8 mouse cellular contexts compared by ENCODE assay signal in the genomic region with DNA sequence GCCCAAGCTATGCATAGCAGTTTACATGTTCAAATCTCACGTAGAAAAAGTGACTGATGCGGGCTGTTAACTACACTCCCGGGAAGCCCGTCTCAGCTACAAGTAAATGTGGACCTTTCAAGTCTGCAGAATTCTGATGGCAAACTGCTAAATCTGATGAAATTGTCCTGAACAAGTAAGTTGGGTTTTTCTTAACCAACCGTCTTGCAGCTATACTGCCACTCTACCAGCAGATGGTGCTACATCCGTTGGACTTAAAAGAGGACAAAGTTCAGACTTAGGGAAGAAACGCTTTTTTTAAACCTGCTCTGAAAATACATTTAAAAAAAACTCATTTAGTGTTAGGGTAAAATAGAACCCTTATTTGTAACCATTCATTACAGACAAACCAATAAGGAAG. TPM values are rescaled to one million over a fixed set of nuclear protein-coding genes. Genes with fewer than 3 reads are reported as not detected.
A peak's percentile ranks its signal among the peaks of the same experiment; 100 is the strongest.
DNase-seq lines count a peak whose midpoint lies in the region; ATAC-seq lines count a peak whose summit lies in the region.

No protein-coding gene starts in this region.

- peak overlapping the region; percentile 45 for H3K9ac ChIP-seq in midbrain, embryonic 11.5 days (ENCODE audit: low read length)

- peak overlapping the region; percentile 100 for H3K27ac ChIP-seq in limb, embryonic 10.5 days
- H3K27ac ChIP-seq in midbrain, embryonic 11.5 days (ENCODE audit: low read depth, low read length): no peak overlapping the region

- peaks cover 27% of the 10 kb centered on the region for H3K36me3 ChIP-seq in limb, embryonic 10.5 days
- H3K36me3 ChIP-seq in midbrain, embryonic 11.5 days (ENCODE audit: control insufficient read depth, insufficient read depth, low read length): no peaks in the 10 kb centered on the region

- no peaks in the 10 kb centered on the region for H3K9me3 ChIP-seq in limb, embryonic 10.5 days (replicated peaks)
- no peaks in the 10 kb centered on the region for H3K9me3 ChIP-seq in midbrain, embryonic 11.5 days (ENCODE audit: control insufficient read depth, low read length)

- no peak for ATAC-seq in midbrain, embryonic 11.5 days (ENCODE audit: low FRiP score)

- peak; percentile 9 to 62 for DNase-seq in layer of hippocampus, postnatal 14 days (ENCODE audit: low spot score in 2 of 2)
- no peak for DNase-seq in layer of hippocampus, adult 9-11 months
- DNase-seq in embryo, embryonic 11 days: peak; percentile 82
- DNase-seq in heart, postnatal 10 days: peak; percentile 67 to 73
- DNase-seq in limb, embryonic 10.5 days (ENCODE audit: low spot score): no peak
- peak; percentile 94 for DNase-seq in midbrain, embryonic 11.5 days (ENCODE audit: low spot score, missing footprints)
- DNase-seq in telencephalon, adult 2 months (ENCODE audit: low read depth, low spot score): peak; percentile 50
- DNase-seq in ovary, adult 18-20 months (ENCODE audit: low spot score): no peak

- H3K4me3 ChIP-seq in limb, embryonic 10.5 days: peak overlapping the region; percentile 97
- peak overlapping the region; percentile 32 for H3K4me3 ChIP-seq in midbrain, embryonic 11.5 days (ENCODE audit: low read depth, low read length)

- peak overlapping the region; percentile 71 for H3K4me2 ChIP-seq in midbrain, embryonic 11.5 days

- 41% methylated on average over 7 of the region's 7 CpGs for WGBS in limb, embryonic 10.5 days
- 37% methylated on average over 7 of the region's 7 CpGs for WGBS in midbrain, embryonic 11.5 days

- peaks cover 25% of the 10 kb centered on the region for H3K4me1 ChIP-seq in limb, embryonic 10.5 days
- peaks cover 21% of the 10 kb centered on the region for H3K4me1 ChIP-seq in midbrain, embryonic 11.5 days (ENCODE audit: control insufficient read depth, insufficient read depth, low read length)

- H3K27me3 ChIP-seq in limb, embryonic 10.5 days (ENCODE audit: low read depth, poor library complexity, severe bottlenecking): no peaks in the 10 kb centered on the region
- no peaks in the 10 kb centered on the region for H3K27me3 ChIP-seq in midbrain, embryonic 11.5 days (ENCODE audit: control insufficient read depth, insufficient read depth, low read length)

- intact Hi-C loops in heart, postnatal 10 days (cut with DNase I): no loop called here

RNA-seq across cellular contexts. Expression of gene Hnrnpa0, which starts 2.2 kb away (rescaled TPM):
- 100 to 1,000 TPM; 135 to 137 TPM for total RNA-seq in layer of hippocampus, postnatal 14 days (2021)
- total RNA-seq in heart, postnatal 10 days (2021): 100 to 1,000 TPM; 139 to 141 TPM
- 33.3 and 35.3 TPM in 2 replicates for polyA plus RNA-seq in limb, embryonic 10.5 days (2016; fragmentation: Nextera tagmentation; extraction: Ambion mirVana)
- polyA plus RNA-seq in midbrain, embryonic 11.5 days (2014; fragmentation: Nextera tagmentation; extraction: Ambion mirVana): 60.0 and 63.3 TPM in 2 replicates

RNA-seq across cellular contexts. Expression of gene Klhl3, which starts 12.7 kb away (rescaled TPM):
- 10 to 100 TPM; 35.6 to 36.5 TPM for total RNA-seq in layer of hippocampus, postnatal 14 days (2021)
- total RNA-seq in heart, postnatal 10 days (2021): 1 to 10 TPM; 4.3 to 4.8 TPM
- polyA plus RNA-seq in limb, embryonic 10.5 days (2016; fragmentation: Nextera tagmentation; extraction: Ambion mirVana): 2.1 and 3.2 TPM in 2 replicates
- 2.6 and 3.2 TPM in 2 replicates for polyA plus RNA-seq in midbrain, embryonic 11.5 days (2014; fragmentation: Nextera tagmentation; extraction: Ambion mirVana)

RNA-seq across cellular contexts. Expression of gene Idnk, which starts 31.3 kb away (rescaled TPM):
- total RNA-seq in layer of hippocampus, postnatal 14 days (2021): 10 to 100 TPM; 27.5 to 27.7 TPM
- total RNA-seq in heart, postnatal 10 days (2021): 10 to 100 TPM; 21.3 to 22.0 TPM
- polyA plus RNA-seq in limb, embryonic 10.5 days (2016; fragmentation: Nextera tagmentation; extraction: Ambion mirVana): 36.1 and 37.7 TPM in 2 replicates
- polyA plus RNA-seq in midbrain, embryonic 11.5 days (2014; fragmentation: Nextera tagmentation; extraction: Ambion mirVana): 59.1 and 63.1 TPM in 2 replicates

Comparison
In these comparisons a context has a peak if more than half of its experiments do, and no peak if none do; other contexts are left out.
1. DNase-seq: peak in layer of hippocampus, postnatal 14 days (2 of 2), embryo, embryonic 11 days (single experiment), heart, postnatal 10 days (2 of 2), midbrain, embryonic 11.5 days (single experiment) and telencephalon, adult 2 months (single experiment); none in layer of hippocampus, adult 9-11 months (single experiment), limb, embryonic 10.5 days (single experiment) and ovary, adult 18-20 months (single experiment).
2. RNA of gene Klhl3, which starts 12.7 kb away (total RNA-seq): 35.6 to 36.5 TPM in layer of hippocampus, postnatal 14 days; 4.3 to 4.8 TPM in heart, postnatal 10 days; every median in the first group is over 4 times any median in the second.